Mouse (Mus musculus) left cerebral cortex, adult 9 months (tissue): ENCODE data around the gene Hivep3.

Experiments
- DNase-seq, 2 experiments: peaks; one replicate each; pipeline ENCODE4 v3.0.0; 2022; ENCODE audit warnings: low spot score in 2 of 2

The Hivep3 gene

GRCm38 (mm10) chr4:119815133-119815792 lies 81.7 kb downstream of the Hivep3 start:
- DNase-seq: no peak

GRCm38 (mm10) chr4:119815793-119816161 lies 82.2 kb downstream of the Hivep3 start:
- DNase-seq: no peak

- DNase-seq: no peak
Measured at GRCm38 (mm10) chr4:119816620-119817356, 83.2 kb downstream of the Hivep3 start.

GRCm38 (mm10) chr4:119825956-119826355 lies 92.4 kb downstream of the Hivep3 start:
- DNase-seq: no peak

- no peak for DNase-seq
Measured at GRCm38 (mm10) chr4:119828386-119828785, 94.8 kb downstream of the Hivep3 start.

GRCm38 (mm10) chr4:119828996-119829395 lies 95.4 kb downstream of the Hivep3 start:
- DNase-seq: no peak

- no peak for DNase-seq
Measured at GRCm38 (mm10) chr4:119833333-119833732, 99.7 kb downstream of the Hivep3 start.

GRCm38 (mm10) chr4:119833884-119834283 lies 100.3 kb downstream of the Hivep3 start:
- DNase-seq: no peak

GRCm38 (mm10) chr4:119836181-119836580 lies 102.6 kb downstream of the Hivep3 start:
- no peak for DNase-seq

GRCm38 (mm10) chr4:119837505-119838065 lies 104.0 kb downstream of the Hivep3 start:
- peak in 1 of 2 experiments; percentile 34 for DNase-seq

- no peak for DNase-seq
Measured at GRCm38 (mm10) chr4:119838308-119838707, 104.7 kb downstream of the Hivep3 start.

GRCm38 (mm10) chr4:119843294-119843693 lies 109.7 kb downstream of the Hivep3 start:
- no peak for DNase-seq

- DNase-seq: no peak
Measured at GRCm38 (mm10) chr4:119844267-119844666, 110.7 kb downstream of the Hivep3 start.

GRCm38 (mm10) chr4:119845596-119846161 lies 112.1 kb downstream of the Hivep3 start:
- no peak for DNase-seq

GRCm38 (mm10) chr4:119852483-119852882 lies 118.9 kb downstream of the Hivep3 start:
- no peak for DNase-seq

- no peak for DNase-seq
Measured at GRCm38 (mm10) chr4:119854307-119855144, 120.9 kb downstream of the Hivep3 start.

GRCm38 (mm10) chr4:119859454-119859853 lies 125.9 kb downstream of the Hivep3 start:
- DNase-seq: no peak

- DNase-seq: no peak
Measured at GRCm38 (mm10) chr4:119861001-119861400, 127.4 kb downstream of the Hivep3 start.

- no peak for DNase-seq
Measured at GRCm38 (mm10) chr4:119865827-119866455, 132.4 kb downstream of the Hivep3 start.

GRCm38 (mm10) chr4:119867132-119867531 lies 133.5 kb downstream of the Hivep3 start:
- DNase-seq: no peak

- no peak for DNase-seq
Measured at GRCm38 (mm10) chr4:119870411-119870810, 136.8 kb downstream of the Hivep3 start.
